Mouse (Mus musculus) kidney, embryonic 14.5 days (tissue): ENCODE results near the gene Lmf2. TPM values are rescaled to one million over a fixed set of nuclear protein-coding genes. Genes with fewer than 3 reads are reported as not detected.
A peak's percentile ranks its signal among the peaks of the same experiment; 100 is the strongest.

Source experiments
- ATAC-seq: fragments of 200-750 bp; cut with Nextera tagmentation; 2 replicates; pipeline ENCODE4 v1.8.0; 2017; ENCODE audit warnings: moderate number of reproducible peaks, mild to moderate bottlenecking, moderate TSS enrichment, moderate library complexity; ENCODE audit not compliant: low FRiP score, low TSS enrichment
- H3K27ac ChIP-seq: fragments of 300-500 bp; sonication (generic); 2 replicates; pipeline ENCODE4 v1.5.1; 2014; ENCODE audit warnings: low read depth, mild to moderate bottlenecking, low read length, moderate library complexity, mixed read lengths
- H3K27me3 ChIP-seq: fragments of 300-500 bp; sonication (generic); 2 replicates; pipeline ENCODE4 v1.6.1; 2014; ENCODE audit warnings: mild to moderate bottlenecking, low read length; ENCODE audit not compliant: control insufficient read depth, insufficient read depth
- H3K36me3 ChIP-seq: fragments of 300-500 bp; sonication (generic); 2 replicates; pipeline ENCODE4 v1.6.1; 2014; ENCODE audit warnings: low read length, mixed read lengths; ENCODE audit not compliant: control insufficient read depth, insufficient read depth
- H3K4me1 ChIP-seq: fragments of 300-500 bp; sonication (generic); 2 replicates; pipeline ENCODE4 v1.6.1; 2014; ENCODE audit warnings: low read length, mixed read lengths; ENCODE audit not compliant: control insufficient read depth, insufficient read depth
- H3K4me2 ChIP-seq: fragments of 300-500 bp; sonication (generic); replicated peaks from 2 replicates; pipeline ENCODE4 v1.6.1; 2014; ENCODE audit warnings: low read depth, mild to moderate bottlenecking, low read length
- H3K4me3 ChIP-seq: fragments of 300-500 bp; sonication (generic); 2 replicates; pipeline ENCODE4 v1.5.1; 2014; ENCODE audit warnings: mild to moderate bottlenecking, low read length
- H3K9ac ChIP-seq: fragments of 300-500 bp; sonication (generic); 2 replicates; pipeline ENCODE4 v1.6.1; 2014; ENCODE audit warnings: low read depth, mild to moderate bottlenecking, low read length, moderate library complexity
- H3K9me3 ChIP-seq: fragments of 300-500 bp; sonication (generic); 2 replicates; pipeline ENCODE4 v1.6.1; 2016; ENCODE audit warnings: low read length; ENCODE audit not compliant: control insufficient read depth
- WGBS: fragments of 180-500 bp; shearing (Covaris S2); extraction: QIAGEN DNeasy Blood & Tissue Kit; methylation state at CpG from one replicate; pipeline ENCODE4 v1.1.7; 2014; 5-methylcytosine and 5-hydroxymethylcytosine counted together
- polyA plus RNA-seq: library from polyadenylated mRNA; unstranded; fragments of >200 nt; fragmentation: Nextera tagmentation; extraction: Ambion mirVana; gene quantifications from 2 replicates; pipeline ENCODE4 v1.2.1, GENCODE M21; 2014

The Lmf2 gene
- polyA plus RNA-seq, 1 experiment from 2014 or later: 48.1 TPM

GRCm38 (mm10) chr15:89374340-89374739 is 18.9 kb upstream of the Lmf2 start:
- peak overlapping the region; percentile 66 for H3K4me3 ChIP-seq
- 47% methylated on average over 9 of the region's 9 CpGs for WGBS

GRCm38 (mm10) chr15:89373762-89374248 is 18.3 kb upstream of the Lmf2 start, which contains the start of gene Sco2:
Sco2 (minus strand) TSS chr15:89373846.
- H3K4me3 ChIP-seq: peak within 1 kb of the TSS; percentile 66
- WGBS: under 1% methylated on average over 42 of the region's 42 CpGs
- H3K27me3 ChIP-seq: peaks cover 29% of the 10 kb centered on the region
- H3K4me1 ChIP-seq: peaks cover 13% of the 10 kb centered on the region; the same call in 1 of the 2 replicates
- peak within 1 kb of the TSS; percentile 93 for H3K27ac ChIP-seq
- peak within 1 kb of the TSS; percentile 81 for H3K9ac ChIP-seq
- H3K36me3 ChIP-seq: peaks cover 38% of the 10 kb centered on the region
- H3K9me3 ChIP-seq: no peaks in the 10 kb centered on the region
- peak within 1 kb of the TSS; percentile 78 for H3K4me2 ChIP-seq
- peak; percentile 83 for ATAC-seq

More at GRCm38 (mm10) chr15:89374340-89374739, 18.9 kb upstream of the Lmf2 start:
- H3K36me3 ChIP-seq: peaks cover 33% of the 10 kb centered on the region
- H3K4me2 ChIP-seq: peak overlapping the region; percentile 78
- H3K9ac ChIP-seq: peak overlapping the region; percentile 81
- H3K4me1 ChIP-seq: peaks cover 18% of the 10 kb centered on the region; the same call in 1 of the 2 replicates
- ATAC-seq: no peak
- H3K27ac ChIP-seq: peak overlapping the region; percentile 93; the same call in 1 of the 2 replicates
- H3K9me3 ChIP-seq: no peaks in the 10 kb centered on the region
- peaks cover 35% of the 10 kb centered on the region for H3K27me3 ChIP-seq

- WGBS: under 1% methylated on average over 35 of the region's 35 CpGs
- peak overlapping the region; percentile 81 for H3K9ac ChIP-seq
- peak overlapping the region; percentile 93 for H3K27ac ChIP-seq
- peak overlapping the region; percentile 78 for H3K4me2 ChIP-seq
- ATAC-seq: peak; percentile 86
- H3K4me1 ChIP-seq: 0 out of 2 replicates have a peak, but pooled peaks cover 7% of the 10 kb centered on the region
- peaks cover 44% of the 10 kb centered on the region for H3K36me3 ChIP-seq
- peak overlapping the region; percentile 66 for H3K4me3 ChIP-seq
- peaks cover 23% of the 10 kb centered on the region for H3K27me3 ChIP-seq
- H3K9me3 ChIP-seq: no peaks in the 10 kb centered on the region
These were observed 17.7 kb upstream of the Lmf2 start for GRCm38 (mm10) chr15:89373027-89373761.

GRCm38 (mm10) chr15:89372536-89372935 is 17.1 kb upstream of the Lmf2 start:
- Histone ChIP-seq H3K9ac (peak overlapping the region; percentile 81; the same call in 1 of the 2 replicates), H3K4me3 (peak overlapping the region; percentile 66), H3K27me3 (peaks cover 17% of the 10 kb centered on the region), H3K27ac (no peak overlapping the region), H3K4me1 (0 out of 2 replicates have a peak, but pooled peaks cover 6% of the 10 kb centered on the region), H3K36me3 (peaks cover 51% of the 10 kb centered on the region), H3K4me2 (peak overlapping the region; percentile 78), H3K9me3 (no peaks in the 10 kb centered on the region)
- 76% methylated on average over 7 of the region's 7 CpGs for WGBS
- no peak for ATAC-seq

GRCm38 (mm10) chr15:89372068-89372467 is 16.6 kb upstream of the Lmf2 start:
- peaks cover 55% of the 10 kb centered on the region for H3K36me3 ChIP-seq
- 0 out of 2 replicates have a peak, but pooled peaks cover 4% of the 10 kb centered on the region for H3K4me1 ChIP-seq
- ATAC-seq: no peak
- H3K9me3 ChIP-seq: no peaks in the 10 kb centered on the region
- 90% methylated on average over 13 of the region's 13 CpGs for WGBS
- H3K4me2 ChIP-seq: no peak overlapping the region
- H3K27me3 ChIP-seq: peaks cover 13% of the 10 kb centered on the region
- H3K9ac ChIP-seq: no peak overlapping the region
- no peak overlapping the region for H3K27ac ChIP-seq
- H3K4me3 ChIP-seq: no peak overlapping the region

- no peak overlapping the region for H3K9ac ChIP-seq
- no peak overlapping the region for H3K4me2 ChIP-seq
- H3K4me1 ChIP-seq: no peaks in the 10 kb centered on the region
- H3K9me3 ChIP-seq: no peaks in the 10 kb centered on the region
- ATAC-seq: no peak
- 95% methylated on average over 4 of the region's 4 CpGs for WGBS
- no peaks in the 10 kb centered on the region for H3K27me3 ChIP-seq
- no peak overlapping the region for H3K4me3 ChIP-seq
- H3K36me3 ChIP-seq: peaks cover 98% of the 10 kb centered on the region
- no peak overlapping the region for H3K27ac ChIP-seq
These were observed 9.7 kb upstream of the Lmf2 start for GRCm38 (mm10) chr15:89365141-89365551.

- H3K27ac ChIP-seq: no peak overlapping the region
- H3K4me3 ChIP-seq: no peak overlapping the region
- no peak for ATAC-seq
- H3K4me2 ChIP-seq: no peak overlapping the region
- no peaks in the 10 kb centered on the region for H3K27me3 ChIP-seq
- peaks cover 80% of the 10 kb centered on the region for H3K36me3 ChIP-seq
- no peaks in the 10 kb centered on the region for H3K9me3 ChIP-seq
- WGBS: 90% methylated on average over 7 of the region's 7 CpGs
- H3K4me1 ChIP-seq: 0 out of 2 replicates have a peak, but pooled peaks cover 3% of the 10 kb centered on the region
- H3K9ac ChIP-seq: no peak overlapping the region
These were observed 7.6 kb upstream of the Lmf2 start for GRCm38 (mm10) chr15:89363051-89363450.

- peaks cover 16% of the 10 kb centered on the region for H3K4me1 ChIP-seq
- H3K4me3 ChIP-seq: no peak overlapping the region
- H3K27ac ChIP-seq: no peak overlapping the region
- H3K4me2 ChIP-seq: no peak overlapping the region
- H3K9ac ChIP-seq: no peak overlapping the region
- no peak for ATAC-seq
- peaks cover 38% of the 10 kb centered on the region for H3K36me3 ChIP-seq
- whole genome bisulfite sequencing: 84% methylated on average over 3 of the region's 3 CpGs
- H3K9me3 ChIP-seq: no peaks in the 10 kb centered on the region
- no peaks in the 10 kb centered on the region for H3K27me3 ChIP-seq
These were observed 3.3 kb upstream of the Lmf2 start for GRCm38 (mm10) chr15:89358784-89359183.

GRCm38 (mm10) chr15:89356372-89356771 is 913 bp upstream of the Lmf2 start:
- WGBS: under 1% methylated on average over 15 of the region's 15 CpGs
- peaks cover 16% of the 10 kb centered on the region for H3K4me1 ChIP-seq
- H3K36me3 ChIP-seq: peaks cover 39% of the 10 kb centered on the region
- H3K27ac ChIP-seq: peak overlapping the region; percentile 85
- H3K4me3 ChIP-seq: peak overlapping the region; percentile 74
- ATAC-seq: peak; percentile 80
- H3K4me2 ChIP-seq: peak overlapping the region; percentile 57
- peak overlapping the region; percentile 89 for H3K9ac ChIP-seq
- H3K27me3 ChIP-seq: no peaks in the 10 kb centered on the region
- H3K9me3 ChIP-seq: no peaks in the 10 kb centered on the region
